Mouse (Mus musculus): ENCODE data around the gene Serinc5. TPM values are rescaled to one million over a fixed set of nuclear protein-coding genes. Genes with fewer than 3 reads are reported as not detected.

Serinc5 gene
- polyA plus RNA-seq, 1 experiment from 2014 or later = 21.0 TPM

DNA sequence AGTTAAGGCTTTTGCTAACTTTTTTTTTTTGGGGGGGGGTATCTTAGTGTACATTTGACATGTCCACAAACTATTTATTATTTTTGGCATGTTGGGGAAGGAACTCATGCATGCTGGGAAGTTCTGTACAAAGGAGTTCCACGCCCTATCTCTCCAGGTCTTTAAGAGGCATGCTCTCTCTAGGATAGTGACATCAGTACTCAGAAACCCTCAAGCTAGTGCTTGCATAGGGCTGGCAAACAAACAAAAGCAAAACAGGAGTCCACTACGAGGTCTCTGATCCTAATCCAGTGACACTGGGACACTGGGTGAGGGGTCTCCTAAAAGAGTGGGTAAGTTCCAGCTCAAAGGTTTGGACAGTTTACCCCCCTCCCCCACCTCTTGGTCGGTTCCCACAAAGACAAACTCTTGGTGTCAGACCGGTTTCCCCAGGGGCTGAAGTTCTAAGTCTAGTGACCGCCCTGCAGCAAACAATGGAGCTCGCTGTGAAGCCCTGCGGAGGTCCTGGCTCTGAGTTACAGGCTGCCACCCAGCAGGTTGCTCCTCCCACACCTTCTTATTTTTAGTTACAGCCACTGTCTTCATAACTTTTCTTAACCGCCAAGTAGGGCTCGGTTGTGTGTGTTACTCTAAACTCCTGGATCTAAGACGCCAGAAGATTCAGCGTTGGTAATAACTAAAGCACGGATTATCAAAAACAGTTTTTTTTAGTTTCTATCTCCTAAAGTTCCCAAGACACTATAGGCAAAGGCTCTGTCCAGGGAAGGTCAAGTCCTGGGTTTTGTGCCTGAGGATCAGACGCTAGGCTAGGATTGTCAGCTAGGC is 1.2 kb upstream of the Serinc5 start:
- no peaks in the 10 kb centered on the region for H3K27me3 ChIP-seq (ENCODE audit: control insufficient read depth, insufficient read depth, low read length)
- 0 out of 2 replicates have a peak, but pooled peaks cover 7% of the 10 kb centered on the region for H3K4me1 ChIP-seq (ENCODE audit: control insufficient read depth, insufficient read depth, low read length)
- H3K9ac ChIP-seq (ENCODE audit: low read length) = no peak overlapping the region
- DNase-seq (ENCODE audit: low spot score) = peak; percentile 21
- 15% methylated on average over 13 of the region's 13 CpGs for WGBS
- no peaks in the 10 kb centered on the region for H3K36me3 ChIP-seq (ENCODE audit: control insufficient read depth, insufficient read depth, low read length)
- no peak for ATAC-seq (ENCODE audit: insufficient read depth, low FRiP score, low TSS enrichment)
- 0 out of 2 replicates have a peak overlapping the region, but pooled peaks have one; percentile 27 for H3K27ac ChIP-seq (ENCODE audit: low read depth, low read length)
- H3K4me3 ChIP-seq (ENCODE audit: low read depth, low read length) = peak overlapping the region; percentile 73
- H3K4me2 ChIP-seq (ENCODE audit: low read depth) = peak overlapping the region; percentile 85
- H3K9me3 ChIP-seq (ENCODE audit: control insufficient read depth, low read length) = no peaks in the 10 kb centered on the region

DNA sequence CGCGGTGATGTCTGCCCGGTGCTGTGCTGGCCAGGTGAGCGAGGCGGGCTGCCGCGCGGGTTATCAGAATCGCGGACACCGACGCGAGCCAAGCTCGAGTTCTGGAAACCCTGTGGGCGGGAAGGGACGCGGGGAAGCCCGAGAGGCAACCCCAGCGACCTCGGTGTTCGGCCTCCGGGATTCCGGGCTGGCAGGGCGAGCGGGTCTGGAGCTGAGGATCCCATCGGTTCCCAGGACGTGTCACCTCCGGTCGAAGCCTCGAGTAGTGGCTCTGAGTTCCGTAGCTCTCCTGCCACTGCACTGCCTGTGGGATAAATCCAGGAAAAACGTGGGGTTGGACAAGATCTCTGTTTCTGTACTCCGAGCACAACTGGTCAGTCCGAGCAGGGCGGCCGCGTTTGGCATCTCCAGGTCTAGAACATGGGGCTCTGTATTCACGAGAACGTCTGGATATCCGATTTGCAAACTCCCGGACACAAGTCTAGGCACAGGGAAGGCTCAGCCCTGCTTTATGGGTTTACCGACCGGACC is 428 bp downstream of the Serinc5 start:
- ATAC-seq (ENCODE audit: insufficient read depth, low FRiP score, low TSS enrichment) = peak; percentile 56
- Histone ChIP-seq H3K27ac (ENCODE audit: low read depth, low read length) (peak overlapping the region; percentile 65), H3K36me3 (ENCODE audit: control insufficient read depth, insufficient read depth, low read length) (no peaks in the 10 kb centered on the region), H3K9me3 (ENCODE audit: control insufficient read depth, low read length) (no peaks in the 10 kb centered on the region), H3K27me3 (ENCODE audit: control insufficient read depth, insufficient read depth, low read length) (no peaks in the 10 kb centered on the region), H3K4me2 (ENCODE audit: low read depth) (peak overlapping the region; percentile 85), H3K9ac (ENCODE audit: low read length) (peak overlapping the region; percentile 75), H3K4me3 (ENCODE audit: low read depth, low read length) (peak overlapping the region; percentile 73), H3K4me1 (ENCODE audit: control insufficient read depth, insufficient read depth, low read length) (0 out of 2 replicates have a peak, but pooled peaks cover 7% of the 10 kb centered on the region)
- DNase-seq (ENCODE audit: low spot score) = no peak
- WGBS = under 1% methylated on average over 42 of the region's 43 CpGs

DNA sequence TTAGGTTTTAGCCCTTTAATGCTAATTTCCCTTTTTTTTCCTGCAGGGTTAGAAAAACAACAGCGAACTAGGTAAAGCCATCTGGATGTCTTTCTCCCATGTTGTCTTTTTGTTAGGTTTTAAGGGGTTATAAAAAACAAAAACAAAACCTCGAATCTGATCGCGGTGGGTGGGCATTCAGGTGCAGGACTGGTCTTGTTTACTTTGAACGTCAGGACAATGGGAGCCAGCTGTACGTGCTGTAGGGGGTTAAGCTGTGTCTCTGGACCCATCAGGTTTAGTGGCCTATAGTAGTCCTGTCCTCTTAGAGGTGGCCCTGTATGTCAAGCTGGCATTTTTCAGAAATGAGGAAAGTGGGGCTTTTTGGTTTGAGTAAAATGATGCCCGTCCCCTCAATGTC is 1.0 kb downstream of the Serinc5 start:
- Histone ChIP-seq H3K27ac (ENCODE audit: low read depth, low read length) (no peak overlapping the region), H3K36me3 (ENCODE audit: control insufficient read depth, insufficient read depth, low read length) (no peaks in the 10 kb centered on the region), H3K27me3 (ENCODE audit: control insufficient read depth, insufficient read depth, low read length) (no peaks in the 10 kb centered on the region), H3K9me3 (ENCODE audit: control insufficient read depth, low read length) (no peaks in the 10 kb centered on the region), H3K9ac (ENCODE audit: low read length) (peak overlapping the region; percentile 75; the same call in 1 of the 2 replicates), H3K4me1 (ENCODE audit: control insufficient read depth, insufficient read depth, low read length) (0 out of 2 replicates have a peak, but pooled peaks cover 7% of the 10 kb centered on the region), H3K4me3 (ENCODE audit: low read depth, low read length) (peak overlapping the region; percentile 73), H3K4me2 (ENCODE audit: low read depth) (peak overlapping the region; percentile 85)
- no peak for ATAC-seq (ENCODE audit: insufficient read depth, low FRiP score, low TSS enrichment)
- WGBS = 4% methylated on average over 7 of the region's 7 CpGs
- no peak for DNase-seq (ENCODE audit: low spot score)

DNA sequence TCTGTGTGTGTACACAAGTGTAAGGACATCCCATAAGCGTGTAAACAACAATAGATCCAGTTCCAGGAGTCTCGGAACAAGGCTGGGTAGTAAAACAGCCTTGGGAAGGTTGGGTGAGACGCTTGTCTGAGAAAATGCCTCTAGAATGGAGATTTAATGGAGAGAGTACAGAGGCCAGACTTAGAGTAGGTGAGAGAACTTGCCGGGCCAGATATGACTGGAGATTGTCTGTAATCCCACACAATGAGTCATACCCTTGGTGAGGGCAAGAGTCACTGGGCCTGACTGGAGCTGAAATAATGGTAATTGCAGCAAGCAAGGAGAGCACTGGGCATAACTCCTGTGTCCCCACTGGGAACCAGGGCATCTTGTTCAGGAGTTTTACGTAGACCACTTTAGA is 2.2 kb downstream of the Serinc5 start:
- ATAC-seq (ENCODE audit: insufficient read depth, low FRiP score, low TSS enrichment) (no peak), DNase-seq (ENCODE audit: low spot score) (no peak)
- Histone ChIP-seq H3K9ac (ENCODE audit: low read length) (no peak overlapping the region), H3K4me3 (ENCODE audit: low read depth, low read length) (no peak overlapping the region), H3K4me2 (ENCODE audit: low read depth) (peak overlapping the region; percentile 4; the same call in 1 of the 2 replicates), H3K36me3 (ENCODE audit: control insufficient read depth, insufficient read depth, low read length) (no peaks in the 10 kb centered on the region), H3K27me3 (ENCODE audit: control insufficient read depth, insufficient read depth, low read length) (no peaks in the 10 kb centered on the region), H3K4me1 (ENCODE audit: control insufficient read depth, insufficient read depth, low read length) (0 out of 2 replicates have a peak, but pooled peaks cover 7% of the 10 kb centered on the region), H3K27ac (ENCODE audit: low read depth, low read length) (no peak overlapping the region), H3K9me3 (ENCODE audit: control insufficient read depth, low read length) (no peaks in the 10 kb centered on the region)
- 83% methylated on average over 5 of the region's 5 CpGs for WGBS

DNA sequence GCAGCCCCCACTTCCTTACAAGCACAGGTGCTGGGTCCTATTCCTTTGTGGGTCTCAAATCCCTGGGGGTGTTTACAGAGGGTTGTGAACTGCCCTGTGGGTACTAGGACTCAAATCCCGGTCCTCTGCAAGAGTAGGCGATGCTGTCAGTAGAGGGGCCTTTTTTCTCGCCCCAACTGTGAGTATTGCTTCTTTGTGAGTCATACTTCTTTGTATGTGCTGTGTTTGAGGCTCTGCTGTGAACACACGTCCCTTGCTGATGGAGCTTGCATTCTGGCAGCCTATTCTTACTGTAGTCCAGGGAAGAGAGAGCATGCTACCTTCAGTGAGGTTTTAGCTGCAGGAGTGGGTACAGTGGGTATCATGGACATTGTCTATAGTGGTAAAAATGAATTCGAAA is 4.3 kb downstream of the Serinc5 start:
- no peak for DNase-seq (ENCODE audit: low spot score)
- H3K4me3 ChIP-seq (ENCODE audit: low read depth, low read length) = no peak overlapping the region
- H3K4me2 ChIP-seq (ENCODE audit: low read depth) = no peak overlapping the region
- no peak for ATAC-seq (ENCODE audit: insufficient read depth, low FRiP score, low TSS enrichment)
- H3K36me3 ChIP-seq (ENCODE audit: control insufficient read depth, insufficient read depth, low read length) = no peaks in the 10 kb centered on the region
- H3K27me3 ChIP-seq (ENCODE audit: control insufficient read depth, insufficient read depth, low read length) = no peaks in the 10 kb centered on the region
- no peak overlapping the region for H3K9ac ChIP-seq (ENCODE audit: low read length)
- 0 out of 2 replicates have a peak, but pooled peaks cover 2% of the 10 kb centered on the region for H3K4me1 ChIP-seq (ENCODE audit: control insufficient read depth, insufficient read depth, low read length)
- no peak overlapping the region for H3K27ac ChIP-seq (ENCODE audit: low read depth, low read length)
- 88% methylated on average over 5 of the region's 5 CpGs for WGBS
- no peaks in the 10 kb centered on the region for H3K9me3 ChIP-seq (ENCODE audit: control insufficient read depth, low read length)

DNA sequence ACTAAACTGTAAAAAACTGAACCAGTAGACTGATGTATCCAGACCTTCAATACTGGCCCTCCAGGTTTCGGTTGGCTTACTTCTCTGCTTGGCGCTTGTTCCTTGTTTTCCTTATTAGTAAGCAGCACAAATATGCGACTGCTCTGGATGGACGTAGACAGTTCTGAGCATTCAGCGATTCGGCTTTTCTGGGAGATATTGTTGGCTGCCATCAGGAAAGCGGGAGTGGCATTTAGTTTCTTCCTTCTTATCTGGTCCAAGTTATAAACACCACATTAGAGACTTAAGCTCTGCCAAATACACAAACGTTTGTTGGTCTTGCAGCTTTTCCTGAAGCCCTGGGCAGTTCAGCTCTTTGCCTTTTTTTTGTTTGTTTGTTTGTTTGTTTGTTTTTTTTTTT is 5.6 kb downstream of the Serinc5 start:
- DNase-seq (ENCODE audit: low spot score) (no peak), ATAC-seq (ENCODE audit: insufficient read depth, low FRiP score, low TSS enrichment) (no peak)
- no peak overlapping the region for H3K27ac ChIP-seq (ENCODE audit: low read depth, low read length)
- H3K4me2 ChIP-seq (ENCODE audit: low read depth) = no peak overlapping the region
- no peak overlapping the region for H3K4me3 ChIP-seq (ENCODE audit: low read depth, low read length)
- H3K9ac ChIP-seq (ENCODE audit: low read length) = no peak overlapping the region
- 0 out of 2 replicates have a peak, but pooled peaks cover 2% of the 10 kb centered on the region for H3K4me1 ChIP-seq (ENCODE audit: control insufficient read depth, insufficient read depth, low read length)
- H3K27me3 ChIP-seq (ENCODE audit: control insufficient read depth, insufficient read depth, low read length) = no peaks in the 10 kb centered on the region
- WGBS = 96% methylated on average over 8 of the region's 8 CpGs
- no peaks in the 10 kb centered on the region for H3K9me3 ChIP-seq (ENCODE audit: control insufficient read depth, low read length)
- no peaks in the 10 kb centered on the region for H3K36me3 ChIP-seq (ENCODE audit: control insufficient read depth, insufficient read depth, low read length)

DNA sequence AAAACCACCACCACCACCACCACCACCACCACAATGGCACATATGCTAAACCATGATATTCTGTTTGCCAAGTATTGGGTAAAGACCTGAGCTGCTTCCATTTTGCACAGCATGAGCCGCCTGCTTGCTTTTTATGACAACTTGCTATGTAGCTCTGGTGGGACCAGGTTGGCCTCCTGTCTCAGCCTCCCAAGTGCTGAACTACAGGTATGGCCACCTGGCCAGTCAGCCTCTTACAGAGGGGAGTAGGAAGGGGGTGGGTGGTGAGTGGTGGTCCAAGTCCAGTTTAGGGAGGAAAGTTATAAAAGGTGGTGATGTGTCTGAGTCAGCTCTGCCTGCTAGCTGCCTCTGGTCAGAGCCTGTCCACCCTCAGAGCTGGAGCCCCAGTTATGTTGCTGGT is 15.3 kb downstream of the Serinc5 start:
- H3K4me3 ChIP-seq (ENCODE audit: low read depth, low read length) = no peak overlapping the region
- WGBS = 100% methylated on average over 1 of the region's 1 CpGs
- no peak for ATAC-seq (ENCODE audit: insufficient read depth, low FRiP score, low TSS enrichment)
- peaks cover 2% of the 10 kb centered on the region; the same call in 1 of the 2 replicates for H3K36me3 ChIP-seq (ENCODE audit: control insufficient read depth, insufficient read depth, low read length)
- no peak overlapping the region for H3K9ac ChIP-seq (ENCODE audit: low read length)
- DNase-seq (ENCODE audit: low spot score) = no peak
- no peaks in the 10 kb centered on the region for H3K4me1 ChIP-seq (ENCODE audit: control insufficient read depth, insufficient read depth, low read length)
- H3K27ac ChIP-seq (ENCODE audit: low read depth, low read length) = no peak overlapping the region
- H3K9me3 ChIP-seq (ENCODE audit: control insufficient read depth, low read length) = no peaks in the 10 kb centered on the region
- H3K4me2 ChIP-seq (ENCODE audit: low read depth) = no peak overlapping the region
- H3K27me3 ChIP-seq (ENCODE audit: control insufficient read depth, insufficient read depth, low read length) = no peaks in the 10 kb centered on the region

DNA sequence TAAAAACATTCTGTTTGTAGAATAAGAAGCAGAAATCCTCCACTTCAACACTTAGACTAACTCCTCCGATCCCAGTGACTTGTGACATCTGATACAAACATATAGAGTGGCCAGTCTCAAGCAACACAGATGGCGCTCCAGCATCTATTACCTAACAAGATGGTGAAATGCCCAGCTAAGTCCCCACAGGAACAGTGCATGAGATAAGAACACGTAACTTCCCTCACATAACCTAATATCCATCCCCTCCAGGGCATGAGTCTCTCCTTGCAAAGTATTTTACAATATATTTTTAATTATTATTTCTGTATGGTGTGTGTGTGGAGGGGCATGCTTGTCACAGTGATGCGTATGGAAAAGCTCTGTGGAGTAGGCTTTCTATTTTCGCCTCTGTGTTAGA is 15.8 kb downstream of the Serinc5 start:
- H3K4me3 ChIP-seq (ENCODE audit: low read depth, low read length) = no peak overlapping the region
- no peaks in the 10 kb centered on the region for H3K9me3 ChIP-seq (ENCODE audit: control insufficient read depth, low read length)
- no peaks in the 10 kb centered on the region for H3K27me3 ChIP-seq (ENCODE audit: control insufficient read depth, insufficient read depth, low read length)
- no peak for DNase-seq (ENCODE audit: low spot score)
- WGBS = 94% methylated on average over 5 of the region's 5 CpGs
- no peak for ATAC-seq (ENCODE audit: insufficient read depth, low FRiP score, low TSS enrichment)
- peaks cover 2% of the 10 kb centered on the region; the same call in 1 of the 2 replicates for H3K36me3 ChIP-seq (ENCODE audit: control insufficient read depth, insufficient read depth, low read length)
- no peaks in the 10 kb centered on the region for H3K4me1 ChIP-seq (ENCODE audit: control insufficient read depth, insufficient read depth, low read length)
- H3K27ac ChIP-seq (ENCODE audit: low read depth, low read length) = no peak overlapping the region
- no peak overlapping the region for H3K9ac ChIP-seq (ENCODE audit: low read length)
- no peak overlapping the region for H3K4me2 ChIP-seq (ENCODE audit: low read depth)
